In the genomic region with DNA sequence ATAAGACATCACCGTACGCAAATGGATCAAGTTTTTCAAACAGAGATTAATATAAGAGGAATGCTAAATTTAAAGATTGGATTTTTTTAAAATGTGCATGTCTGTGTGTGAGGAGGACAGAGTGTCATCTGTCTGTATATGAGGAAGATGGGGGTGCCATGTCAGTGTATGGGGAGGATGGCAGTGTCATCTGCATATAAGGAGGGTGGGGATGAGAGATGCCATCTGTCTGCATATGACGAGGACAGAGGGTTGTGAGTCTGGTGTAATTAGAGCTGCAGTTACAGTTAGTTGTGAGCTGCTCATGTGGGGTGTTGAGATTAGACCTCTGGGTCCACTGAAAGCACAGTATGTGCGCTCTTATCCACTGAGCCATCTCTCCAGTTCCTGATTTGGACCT, we compare ENCODE assay signal across 11 mouse cellular contexts.
"Had no signal": no experiment of that assay in that cellular context is flagged by ENCODE, and none has a peak within 500 bp of the region (broad histone marks: within the 10 kb centered on the region; RNA-seq: fewer than 3 reads in every experiment).

No protein-coding gene starts in this region.

- H3K9me3 ChIP-seq: limb, embryonic 12.5 days; liver, embryonic 13.5 days; lung, embryonic 15.5 days; midbrain, embryonic 13.5 days had no signal

- H3K4me2 ChIP-seq: limb, embryonic 12.5 days; liver, embryonic 13.5 days; lung, embryonic 15.5 days; midbrain, embryonic 13.5 days had no signal

- H3K9ac ChIP-seq: limb, embryonic 12.5 days; liver, embryonic 13.5 days; liver, postnatal 0 days; lung, embryonic 15.5 days; midbrain, embryonic 13.5 days had no signal

- DNase-seq: kidney, postnatal 25 days; liver; liver, embryonic 13.5 days; liver, postnatal 0 days; lung, postnatal 36 days; right cerebral cortex, adult 18-20 months; right cerebral cortex, postnatal 25 days; thymus, postnatal 36 days had no signal

- H3K27ac ChIP-seq: limb, embryonic 12.5 days; liver, embryonic 13.5 days; lung, embryonic 15.5 days; midbrain, embryonic 13.5 days had no signal

- H3K4me3 ChIP-seq: limb, embryonic 12.5 days; liver, embryonic 13.5 days; lung, embryonic 15.5 days; midbrain, embryonic 13.5 days had no signal

- ATAC-seq: liver, postnatal 0 days; midbrain, embryonic 13.5 days had no signal

- H3K27me3 ChIP-seq: limb, embryonic 12.5 days; liver, embryonic 13.5 days; lung, embryonic 15.5 days; midbrain, embryonic 13.5 days had no signal

- H3K4me1 ChIP-seq: limb, embryonic 12.5 days; liver, embryonic 13.5 days; lung, embryonic 15.5 days; midbrain, embryonic 13.5 days had no signal
